Mouse (Mus musculus) neural tube, embryonic 13.5 days (tissue): ENCODE results near the gene Wdhd1. TPM values are rescaled to one million over a fixed set of nuclear protein-coding genes. Genes with fewer than 3 reads are reported as not detected.

ENCODE experiments used
- polyA plus RNA-seq: library from polyadenylated mRNA; unstranded; fragments of >200 nt; fragmentation: Nextera tagmentation; extraction: Ambion mirVana; gene quantifications from 2 replicates; pipeline ENCODE4 v1.2.1, GENCODE M21; 2015

Wdhd1 gene
- polyA plus RNA-seq, 1 experiment from 2014 or later: 15.8 TPM

Other genes with a start within 250 kb of the Wdhd1 start
- gene Gch1, start 87.4 kb downstream of the Wdhd1 start, polyA plus RNA-seq: 2.1 and 2.6 TPM in 2 replicates
- gene Socs4, start 74 bp upstream of the Wdhd1 start, polyA plus RNA-seq: 2.7 and 3.6 TPM in 2 replicates
- 51.4 and 57.7 TPM in 2 replicates for gene Mapk1ip1l, start 21.4 kb upstream of the Wdhd1 start, polyA plus RNA-seq
- 2.0 TPM in 2 replicates for gene Lgals3, start 90.9 kb upstream of the Wdhd1 start, polyA plus RNA-seq
- 9.1 and 12.2 TPM in 2 replicates for gene Dlgap5, start 141.6 kb upstream of the Wdhd1 start, polyA plus RNA-seq
- gene Fbxo34, start 173.6 kb upstream of the Wdhd1 start, polyA plus RNA-seq: 23.6 and 24.0 TPM in 2 replicates